Mouse (Mus musculus): ENCODE results near the gene Cntnap1. TPM values are rescaled to one million over a fixed set of nuclear protein-coding genes. Genes with fewer than 3 reads are reported as not detected.

Cntnap1 gene
- polyA plus RNA-seq, 1 experiment from 2014 or later = 1.5 TPM

GRCm38 (mm10) chr11:101190181-101190912, 20.0 kb downstream of the Cntnap1 start:
- peak; percentile 81 for ATAC-seq
- Histone ChIP-seq H3K9me3 (ENCODE audit: low read length) (no peaks in the 10 kb centered on the region), H3K4me2 (ENCODE audit: low read depth, low read length) (peak overlapping the region; percentile 44), H3K4me3 (ENCODE audit: low read depth, low read length) (no peak overlapping the region), H3K9ac (replicated peaks) (peak overlapping the region; percentile 34; the same call in 1 of the 2 replicates), H3K4me1 (ENCODE audit: insufficient read depth) (peaks cover 23% of the 10 kb centered on the region), H3K36me3 (replicated peaks; ENCODE audit: insufficient read depth, low read length) (peaks cover 14% of the 10 kb centered on the region), H3K27ac (ENCODE audit: low read depth) (peak overlapping the region; percentile 86), H3K27me3 (ENCODE audit: insufficient read depth, low read length) (no peaks in the 10 kb centered on the region)
- no peak for DNase-seq
- 46% methylated on average over 8 of the region's 8 CpGs for WGBS (ENCODE audit: insufficient replicate concordance)
- no peak for TF ChIP-seq CTCF (IDR thresholded peaks at IDR 0.05; ENCODE audit: low read depth)
- peak; percentile 63; the same call in 1 of the 2 replicates for TF ChIP-seq EP300 (IDR thresholded peaks at IDR 0.05; ENCODE audit: low read depth)

GRCm38 (mm10) chr11:101190913-101191907, 20.9 kb downstream of the Cntnap1 start:
- TF ChIP-seq CTCF (IDR thresholded peaks at IDR 0.05; ENCODE audit: low read depth) (no peak), EP300 (IDR thresholded peaks at IDR 0.05; ENCODE audit: low read depth) (no peak)
- DNase-seq = no peak
- Histone ChIP-seq H3K4me1 (ENCODE audit: insufficient read depth) (peaks cover 23% of the 10 kb centered on the region), H3K9me3 (ENCODE audit: low read length) (no peaks in the 10 kb centered on the region), H3K9ac (replicated peaks) (no peak overlapping the region; the same call in 1 of the 2 replicates), H3K27me3 (ENCODE audit: insufficient read depth, low read length) (no peaks in the 10 kb centered on the region), H3K4me2 (ENCODE audit: low read depth, low read length) (no peak overlapping the region), H3K27ac (ENCODE audit: low read depth) (peak overlapping the region; percentile 86), H3K4me3 (ENCODE audit: low read depth, low read length) (no peak overlapping the region), H3K36me3 (replicated peaks; ENCODE audit: insufficient read depth, low read length) (peaks cover 17% of the 10 kb centered on the region)
- 65% methylated on average over 17 of the region's 17 CpGs for WGBS (ENCODE audit: insufficient replicate concordance)
- ATAC-seq = no peak

- peaks cover 23% of the 10 kb centered on the region for H3K4me1 ChIP-seq (ENCODE audit: insufficient read depth)
- H3K27me3 ChIP-seq (ENCODE audit: insufficient read depth, low read length) = no peaks in the 10 kb centered on the region
- ATAC-seq = no peak
- DNase-seq = no peak
- H3K4me2 ChIP-seq (ENCODE audit: low read depth, low read length) = no peak overlapping the region
- no peak overlapping the region for H3K9ac ChIP-seq (replicated peaks)
- no peak overlapping the region for H3K4me3 ChIP-seq (ENCODE audit: low read depth, low read length)
- peaks cover 19% of the 10 kb centered on the region for H3K36me3 ChIP-seq (replicated peaks; ENCODE audit: insufficient read depth, low read length)
- WGBS (ENCODE audit: insufficient replicate concordance) = 92% methylated on average over 4 of the region's 4 CpGs
- H3K27ac ChIP-seq (ENCODE audit: low read depth) = no peak overlapping the region
- TF ChIP-seq EP300 (IDR thresholded peaks at IDR 0.05; ENCODE audit: low read depth) = no peak
- TF ChIP-seq CTCF (IDR thresholded peaks at IDR 0.05; ENCODE audit: low read depth) = no peak
- no peaks in the 10 kb centered on the region for H3K9me3 ChIP-seq (ENCODE audit: low read length)
Measured at GRCm38 (mm10) chr11:101191919-101192470, 21.7 kb downstream of the Cntnap1 start.

GRCm38 (mm10) chr11:101192646-101193045, 22.3 kb downstream of the Cntnap1 start:
- no peak for DNase-seq
- no peak overlapping the region for H3K4me3 ChIP-seq (ENCODE audit: low read depth, low read length)
- no peak overlapping the region for H3K4me2 ChIP-seq (ENCODE audit: low read depth, low read length)
- 89% methylated on average over 6 of the region's 6 CpGs for WGBS (ENCODE audit: insufficient replicate concordance)
- peaks cover 23% of the 10 kb centered on the region for H3K4me1 ChIP-seq (ENCODE audit: insufficient read depth)
- no peaks in the 10 kb centered on the region for H3K27me3 ChIP-seq (ENCODE audit: insufficient read depth, low read length)
- H3K9ac ChIP-seq (replicated peaks) = no peak overlapping the region
- H3K27ac ChIP-seq (ENCODE audit: low read depth) = no peak overlapping the region
- no peak for ATAC-seq
- no peak for TF ChIP-seq CTCF (IDR thresholded peaks at IDR 0.05; ENCODE audit: low read depth)
- no peak for TF ChIP-seq EP300 (IDR thresholded peaks at IDR 0.05; ENCODE audit: low read depth)
- H3K36me3 ChIP-seq (replicated peaks; ENCODE audit: insufficient read depth, low read length) = peaks cover 20% of the 10 kb centered on the region
- H3K9me3 ChIP-seq (ENCODE audit: low read length) = no peaks in the 10 kb centered on the region

- Histone ChIP-seq H3K9ac (replicated peaks) (no peak overlapping the region), H3K4me2 (ENCODE audit: low read depth, low read length) (no peak overlapping the region), H3K9me3 (ENCODE audit: low read length) (no peaks in the 10 kb centered on the region), H3K27me3 (ENCODE audit: insufficient read depth, low read length) (no peaks in the 10 kb centered on the region), H3K4me3 (ENCODE audit: low read depth, low read length) (no peak overlapping the region), H3K27ac (ENCODE audit: low read depth) (no peak overlapping the region), H3K36me3 (replicated peaks; ENCODE audit: insufficient read depth, low read length) (peaks cover 24% of the 10 kb centered on the region), H3K4me1 (ENCODE audit: insufficient read depth) (peaks cover 23% of the 10 kb centered on the region)
- WGBS (ENCODE audit: insufficient replicate concordance) = 84% methylated on average over 7 of the region's 7 CpGs
- TF ChIP-seq EP300 (IDR thresholded peaks at IDR 0.05; ENCODE audit: low read depth) = no peak
- ATAC-seq = no peak
- no peak for DNase-seq
Measured at GRCm38 (mm10) chr11:101193076-101193475, 22.8 kb downstream of the Cntnap1 start.

GRCm38 (mm10) chr11:101194137-101194536, 23.8 kb downstream of the Cntnap1 start:
- Histone ChIP-seq H3K4me2 (ENCODE audit: low read depth, low read length) (no peak overlapping the region), H3K27ac (ENCODE audit: low read depth) (no peak overlapping the region), H3K4me3 (ENCODE audit: low read depth, low read length) (no peak overlapping the region), H3K27me3 (ENCODE audit: insufficient read depth, low read length) (no peaks in the 10 kb centered on the region), H3K36me3 (replicated peaks; ENCODE audit: insufficient read depth, low read length) (peaks cover 30% of the 10 kb centered on the region), H3K9ac (replicated peaks) (no peak overlapping the region), H3K9me3 (ENCODE audit: low read length) (no peaks in the 10 kb centered on the region), H3K4me1 (ENCODE audit: insufficient read depth) (peaks cover 20% of the 10 kb centered on the region)
- TF ChIP-seq CTCF (IDR thresholded peaks at IDR 0.05; ENCODE audit: low read depth) (no peak), EP300 (IDR thresholded peaks at IDR 0.05; ENCODE audit: low read depth) (no peak)
- WGBS (ENCODE audit: insufficient replicate concordance) = 69% methylated on average over 5 of the region's 5 CpGs
- ATAC-seq = no peak
- DNase-seq = no peak

Measured in liver, postnatal 0 days (tissue).